Mouse (Mus musculus) gastrocnemius, postnatal 14 days (tissue): ENCODE results near the gene Eef1g. TPM values are rescaled to one million over a fixed set of nuclear protein-coding genes. Genes with fewer than 3 reads are reported as not detected.

Experiments
- DNase-seq: peaks from one replicate; pipeline ENCODE4 v3.0.0; 2021; ENCODE audit warnings: mixed read lengths
- intact Hi-C: fragments of 180-260 bp; cut with DNase I; formaldehyde crosslinking; loops from one replicate; pipeline ENCODE4 v1.15.1; 2025; ENCODE audit warnings: low total_unique reads
- long read RNA-seq, 2 experiments: library from polyadenylated mRNA; stranded (forward); transcript quantifications; one replicate each; pipeline ENCODE4 v2.0.0; 2021
- total RNA-seq, 2 experiments: library from RNA; stranded (reverse); gene quantifications; 2 replicates each; pipeline ENCODE4 v1.2.3; 2021

The Eef1g gene
- total RNA-seq, result 100 to 1,000 TPM; 500 to 587 TPM
- long read RNA-seq, experiment 1, transcript Eef1g-201 (10 exons, 1,864 nt), result major isoform, 524 of 595 reads
- long read RNA-seq, experiment 1, partial matches to known transcripts, result 64 of 595 reads
- long read RNA-seq, experiment 1, other reads (novel, unspliced or antisense), result 3 of 595 reads
- long read RNA-seq, experiment 2, transcript Eef1g-201 (10 exons, 1,864 nt), result major isoform, 547 of 624 reads
- long read RNA-seq, experiment 2, transcript Eef1g-205 (5 exons, 1,272 nt), result minor isoform, 5 of 624 reads
- long read RNA-seq, experiment 2, partial matches to known transcripts, result 67 of 624 reads
- long read RNA-seq, experiment 2, other reads (novel, unspliced or antisense), result 5 of 624 reads

- intact Hi-C loops, result no loop called here
- DNase-seq, result peak; percentile 99
Measured at GRCm38 (mm10) chr19:8966590-8967372, at the start of gene Eef1g. Gene Eef1g (plus strand): TSS chr19:8967041.

- intact Hi-C loops, result no loop called here
- no peak for DNase-seq
Measured at GRCm38 (mm10) chr19:8919000-8919399, 47.8 kb upstream of the Eef1g start.

GRCm38 (mm10) chr19:8919684-8920072 lies 47.2 kb upstream of the Eef1g start:
- DNase-seq, result no peak
- intact Hi-C loops, result no loop called here

- DNase-seq, result peak; percentile 97
- intact Hi-C loops, result no loop called here
Measured at GRCm38 (mm10) chr19:8920073-8920736, 46.6 kb upstream of the Eef1g start, which contains the start of gene B3gat3. Gene B3gat3 (plus strand): TSS chr19:8920374.

GRCm38 (mm10) chr19:8920836-8921291 lies 46.0 kb upstream of the Eef1g start:
- intact Hi-C loops, result no loop called here

GRCm38 (mm10) chr19:8921741-8922140 lies 45.1 kb upstream of the Eef1g start:
- no peak for DNase-seq
- intact Hi-C loops, result no loop called here

More at GRCm38 (mm10) chr19:8920836-8921291, 46.0 kb upstream of the Eef1g start:
- no peak for DNase-seq

GRCm38 (mm10) chr19:8926766-8927165 lies 40.1 kb upstream of the Eef1g start:
- intact Hi-C loops, result no loop called here
- no peak for DNase-seq

GRCm38 (mm10) chr19:8927891-8928525 lies 38.8 kb upstream of the Eef1g start:
- intact Hi-C loops, result no loop called here
- no peak for DNase-seq

GRCm38 (mm10) chr19:8928689-8929223 lies 38.1 kb upstream of the Eef1g start:
- intact Hi-C loops, result no loop called here
- no peak for DNase-seq

GRCm38 (mm10) chr19:8929224-8930088 lies 37.4 kb upstream of the Eef1g start, which contains the start of the genes Rom1 and Eml3:
Gene Rom1 (minus strand): TSS chr19:8929356.
Gene Eml3 (plus strand): TSS chr19:8929552.
- intact Hi-C loops, result no loop called here
- DNase-seq, result peak; percentile 91

- DNase-seq, result no peak
- intact Hi-C loops, result no loop called here
Measured at GRCm38 (mm10) chr19:8930117-8930516, 36.7 kb upstream of the Eef1g start.

- intact Hi-C loops, result no loop called here
- no peak for DNase-seq
Measured at GRCm38 (mm10) chr19:8930771-8931170, 36.1 kb upstream of the Eef1g start.

GRCm38 (mm10) chr19:8936736-8937135 lies 30.1 kb upstream of the Eef1g start:
- intact Hi-C loops, result no loop called here
- DNase-seq, result no peak

GRCm38 (mm10) chr19:8940526-8941133 lies 26.2 kb upstream of the Eef1g start:
- no peak for DNase-seq
- intact Hi-C loops, result no loop called here

- intact Hi-C loops, result no loop called here
- DNase-seq, result no peak
Measured at GRCm38 (mm10) chr19:8941136-8941514, 25.7 kb upstream of the Eef1g start.

GRCm38 (mm10) chr19:8941515-8942217 lies 25.2 kb upstream of the Eef1g start, which contains the start of gene Mta2:
Gene Mta2 (plus strand): TSS chr19:8941875.
- intact Hi-C loops, result no loop called here
- peak; percentile 98 for DNase-seq

- DNase-seq, result peak; percentile 58
- intact Hi-C loops, result no loop called here
Measured at GRCm38 (mm10) chr19:8942276-8942964, 24.4 kb upstream of the Eef1g start.
